Mouse (Mus musculus) CH12.LX (cell line): ENCODE results near the gene Nudt15. TPM values are rescaled to one million over a fixed set of nuclear protein-coding genes. Genes with fewer than 3 reads are reported as not detected.

ENCODE experiments used
- DNase-seq: peaks from one replicate; pipeline ENCODE4 v3.0.0-alpha.2; 2013; ENCODE audit errors: extremely low read depth
- H3K27ac ChIP-seq: 2 replicates; pipeline ENCODE4 v1.5.1; 2012; ENCODE audit warnings: low read depth, mild to moderate bottlenecking, control low read depth, moderate library complexity; ENCODE audit not compliant: insufficient read depth
- H3K27me3 ChIP-seq: replicated peaks from 2 replicates; pipeline ENCODE3; 2012; ENCODE audit warnings: inconsistent platforms
- H3K36me3 ChIP-seq, 2 experiments: replicated peaks in 1 of 2; 2 replicates each; pipeline versions ENCODE3 to v1.6.1; 2012; ENCODE audit warnings: inconsistent platforms in 1 of 2, low read length in 1 of 2, mild to moderate bottlenecking in 1 of 2, mixed read lengths in 1 of 2, moderate library complexity in 1 of 2; ENCODE audit not compliant: control insufficient read depth in 1 of 2, insufficient read depth in 1 of 2
- H3K4me1 ChIP-seq, 2 experiments: 2 replicates each; pipeline ENCODE4 v1.6.1; 2012; ENCODE audit warnings: inconsistent platforms in 1 of 2, moderate library complexity in 1 of 2; ENCODE audit not compliant: insufficient read depth in 2 of 2, control insufficient read depth in 1 of 2
- H3K4me2 ChIP-seq: 2 replicates; pipeline ENCODE4 v1.6.1; 2012; ENCODE audit warnings: low read depth, mild to moderate bottlenecking, control low read depth; ENCODE audit not compliant: poor library complexity, insufficient read depth, severe bottlenecking
- H3K4me3 ChIP-seq, 3 experiments: fragments of 150-350 bp in 1 of 3; sonication (generic) in 1 of 3; replicated peaks in 1 of 3; 2 replicates each; pipeline versions ENCODE3 to v1.5.1; 2011 to 2012; ENCODE audit warnings: low read depth in 2 of 3, low read length in 2 of 3, mild to moderate bottlenecking in 2 of 3, moderate library complexity in 2 of 3, control low read depth in 1 of 3, improper control_type of control experiment in 1 of 3, inconsistent platforms in 1 of 3, mixed read lengths in 1 of 3; ENCODE audit not compliant: poor library complexity in 1 of 3
- H3K79me2 ChIP-seq: replicated peaks from 2 replicates; pipeline ENCODE4 v1.6.1; 2012; ENCODE audit warnings: mild to moderate bottlenecking, moderate library complexity; ENCODE audit not compliant: control insufficient read depth, poor library complexity, insufficient read depth, severe bottlenecking; ENCODE audit errors: extremely low read depth
- H3K9ac ChIP-seq: 2 replicates; pipeline ENCODE4 v1.6.1; 2012; ENCODE audit warnings: low read depth, mild to moderate bottlenecking, control low read depth, moderate library complexity; ENCODE audit not compliant: insufficient read depth
- H3K9me3 ChIP-seq: replicated peaks from 2 replicates; pipeline ENCODE3; 2012; ENCODE audit warnings: low read length, inconsistent platforms, mixed read lengths
- BHLHE40 ChIP-seq: IDR thresholded peaks from 2 replicates; pipeline ENCODE4 v1.6.1; 2011; ENCODE audit warnings: mild to moderate bottlenecking, low read depth, low read length, improper control_type of control experiment
- CHD2 ChIP-seq: IDR thresholded peaks from 2 replicates; pipeline ENCODE4 v1.6.1; 2011; ENCODE audit warnings: low read length, improper control_type of control experiment
- CTCF ChIP-seq, 2 experiments: IDR thresholded peaks in 1 of 2; conservative IDR thresholded peaks in 1 of 2; 2 replicates each; pipeline ENCODE4 v1.5.1; 2011 to 2012; ENCODE audit warnings: low read depth in 2 of 2, low read length in 2 of 2, improper control_type of control experiment in 1 of 2, inconsistent platforms in 1 of 2, mild to moderate bottlenecking in 1 of 2, moderate library complexity in 1 of 2
- EP300 ChIP-seq: IDR thresholded peaks from 2 replicates; pipeline ENCODE4 v1.6.1; 2011; ENCODE audit warnings: low read length, improper control_type of control experiment
- MAFK ChIP-seq: IDR thresholded peaks from 2 replicates; pipeline ENCODE4 v1.6.1; 2011; ENCODE audit warnings: low read length, improper control_type of control experiment; ENCODE audit not compliant: insufficient replicate concordance
- RAD21 ChIP-seq: IDR thresholded peaks from 2 replicates; pipeline ENCODE4 v1.6.1; 2011; ENCODE audit warnings: low read depth, mild to moderate bottlenecking, low read length, improper control_type of control experiment, moderate library complexity
- RCOR1 ChIP-seq: conservative IDR thresholded peaks from 2 replicates; pipeline ENCODE4 v1.6.1; 2012; ENCODE audit warnings: low read depth, mild to moderate bottlenecking, inconsistent platforms, low read length, improper control_type of control experiment
- SIN3A ChIP-seq: IDR thresholded peaks from 2 replicates; pipeline ENCODE4 v1.6.1; 2012; ENCODE audit warnings: low read length, improper control_type of control experiment, inconsistent platforms
- USF1 ChIP-seq: IDR thresholded peaks from 2 replicates; pipeline ENCODE4 v1.6.1; 2014; ENCODE audit warnings: low read depth, mild to moderate bottlenecking, inconsistent platforms, low read length, improper control_type of control experiment
- dilution Hi-C: fragments of 300-500 bp; cut with MboI; formaldehyde crosslinking; loops from 2 replicates; pipeline ENCODE4 v1.14.3; 2020; ENCODE audit warnings: low sequenced_read_pairs; ENCODE audit not compliant: extremely low pct_unique_long_range_greater_than_20kb, extremely low pct_ligation_motif_present
- in situ Hi-C: fragments of 300-500 bp; cut with MboI; formaldehyde crosslinking; loops from 3 replicates; pipeline ENCODE4 v1.14.3; 2019; ENCODE audit warnings: low sequenced_read_pairs, low pct_ligation_motif_present, low pct_unique_long_range_greater_than_20kb, mixed read lengths
- polyA plus RNA-seq: library from polyadenylated mRNA; unstranded; fragments of >175 nt; gene quantifications from 2 replicates; pipeline ENCODE4 v1.2.1, GENCODE M21; 2012; ENCODE audit warnings: low read depth; ENCODE audit not compliant: insufficient read length
- total RNA-seq, 2 experiments: library from RNA; depleted of rRNA; stranded (reverse); fragments of 300-350 nt in 1 of 2; fragments of >200 nt in 1 of 2; gene quantifications; 2 replicates each; pipeline ENCODE4 v1.2.3; 2012 to 2014

Nudt15 gene
- total RNA-seq (2012; rRNA removed) (2.5 and 3.2 TPM in 2 replicates), total RNA-seq (2014; rRNA removed) (9.0 and 9.8 TPM in 2 replicates), polyA plus RNA-seq (5.6 and 6.8 TPM in 2 replicates)

GRCm38 (mm10) chr14:73548051-73548450 is at the start of gene Nudt15:
Gene Nudt15, minus strand, starts transcription at chr14:73548242.
- H3K27me3 ChIP-seq: no peaks in the 10 kb centered on the region
- dilution Hi-C loops (no loop called here), in situ Hi-C loops (no loop called here)
- TF ChIP-seq USF1 (no peak), SIN3A (no peak), RCOR1 (no peak)
- H3K4me3 ChIP-seq: no peak within 1 kb of the TSS
- no peak for DNase-seq
- no peak within 1 kb of the TSS for H3K27ac ChIP-seq
- H3K79me2 ChIP-seq: no peaks in the 10 kb centered on the region
- H3K4me2 ChIP-seq: no peak within 1 kb of the TSS; the same call in 1 of the 2 replicates
- no peaks in the 10 kb centered on the region for H3K9me3 ChIP-seq
- H3K4me1 ChIP-seq: peaks cover 0 to 5% of the 10 kb centered on the region in 2 experiments; a peak in 1 of 4 replicates
- H3K9ac ChIP-seq: no peak within 1 kb of the TSS
- no peaks in the 10 kb centered on the region for H3K36me3 ChIP-seq

GRCm38 (mm10) chr14:73592166-73592565 is 44.1 kb upstream of the Nudt15 start:
- Histone ChIP-seq H3K9me3 (no peaks in the 10 kb centered on the region), H3K27ac (no peak overlapping the region), H3K9ac (no peak overlapping the region), H3K4me2 (no peak overlapping the region), H3K36me3 (peaks cover 13 to 69% of the 10 kb centered on the region in 2 experiments), H3K27me3 (no peaks in the 10 kb centered on the region), H3K79me2 (no peaks in the 10 kb centered on the region), H3K4me1 (no peaks in the 10 kb centered on the region), H3K4me3 (no peak overlapping the region)
- no peak for TF ChIP-seq RAD21
- no peak for TF ChIP-seq RCOR1
- no peak for TF ChIP-seq MAFK
- no peak for TF ChIP-seq EP300
- TF ChIP-seq BHLHE40: no peak
- in situ Hi-C loops: no loop called here
- no peak for DNase-seq
- dilution Hi-C loops: no loop called here

- H3K36me3 ChIP-seq: peaks cover 14 to 53% of the 10 kb centered on the region in 2 experiments
- dilution Hi-C loops: no loop called here
These were observed 40.0 kb upstream of the Nudt15 start for GRCm38 (mm10) chr14:73588080-73588479.

More at GRCm38 (mm10) chr14:73588080-73588479, 40.0 kb upstream of the Nudt15 start:
- Histone ChIP-seq H3K79me2 (no peaks in the 10 kb centered on the region), H3K4me2 (no peak overlapping the region), H3K9me3 (peaks cover 3% of the 10 kb centered on the region), H3K4me1 (no peaks in the 10 kb centered on the region), H3K27me3 (no peaks in the 10 kb centered on the region), H3K4me3 (no peak overlapping the region), H3K27ac (no peak overlapping the region), H3K9ac (no peak overlapping the region)
- in situ Hi-C loops: no loop called here
- DNase-seq: peak; percentile 9
- TF ChIP-seq BHLHE40 (no peak), CHD2 (no peak), CTCF (conservative IDR thresholded peaks at IDR 0.05 in 1 of 2, IDR thresholded peaks at IDR 0.05 in 1 of 2; ENCODE audit: low read depth in 2 of 2, low read length in 2 of 2) (peak; percentile 44 to 61)
